Mouse (Mus musculus) CH12.LX (cell line): ENCODE results near the gene Tmem273. TPM values are rescaled to one million over a fixed set of nuclear protein-coding genes. Genes with fewer than 3 reads are reported as not detected.

Source experiments
- DNase-seq: peaks from one replicate; pipeline ENCODE4 v3.0.0-alpha.2; 2013; ENCODE audit errors: extremely low read depth
- H3K27ac ChIP-seq: 2 replicates; pipeline ENCODE4 v1.5.1; 2012; ENCODE audit warnings: low read depth, mild to moderate bottlenecking, control low read depth, moderate library complexity; ENCODE audit not compliant: insufficient read depth
- H3K27me3 ChIP-seq: replicated peaks from 2 replicates; pipeline ENCODE3; 2012; ENCODE audit warnings: inconsistent platforms
- H3K36me3 ChIP-seq, 2 experiments: replicated peaks in 1 of 2; 2 replicates each; pipeline versions ENCODE3 to v1.6.1; 2012; ENCODE audit warnings: inconsistent platforms in 1 of 2, low read length in 1 of 2, mild to moderate bottlenecking in 1 of 2, mixed read lengths in 1 of 2, moderate library complexity in 1 of 2; ENCODE audit not compliant: control insufficient read depth in 1 of 2, insufficient read depth in 1 of 2
- H3K4me1 ChIP-seq, 2 experiments: 2 replicates each; pipeline ENCODE4 v1.6.1; 2012; ENCODE audit warnings: inconsistent platforms in 1 of 2, moderate library complexity in 1 of 2; ENCODE audit not compliant: insufficient read depth in 2 of 2, control insufficient read depth in 1 of 2
- H3K4me2 ChIP-seq: 2 replicates; pipeline ENCODE4 v1.6.1; 2012; ENCODE audit warnings: low read depth, mild to moderate bottlenecking, control low read depth; ENCODE audit not compliant: poor library complexity, insufficient read depth, severe bottlenecking
- H3K4me3 ChIP-seq, 3 experiments: fragments of 150-350 bp in 1 of 3; sonication (generic) in 1 of 3; replicated peaks in 1 of 3; 2 replicates each; pipeline versions ENCODE3 to v1.5.1; 2011 to 2012; ENCODE audit warnings: low read depth in 2 of 3, low read length in 2 of 3, mild to moderate bottlenecking in 2 of 3, moderate library complexity in 2 of 3, control low read depth in 1 of 3, improper control_type of control experiment in 1 of 3, inconsistent platforms in 1 of 3, mixed read lengths in 1 of 3; ENCODE audit not compliant: poor library complexity in 1 of 3
- H3K79me2 ChIP-seq: replicated peaks from 2 replicates; pipeline ENCODE4 v1.6.1; 2012; ENCODE audit warnings: mild to moderate bottlenecking, moderate library complexity; ENCODE audit not compliant: control insufficient read depth, poor library complexity, insufficient read depth, severe bottlenecking; ENCODE audit errors: extremely low read depth
- H3K9ac ChIP-seq: 2 replicates; pipeline ENCODE4 v1.6.1; 2012; ENCODE audit warnings: low read depth, mild to moderate bottlenecking, control low read depth, moderate library complexity; ENCODE audit not compliant: insufficient read depth
- H3K9me3 ChIP-seq: replicated peaks from 2 replicates; pipeline ENCODE3; 2012; ENCODE audit warnings: low read length, inconsistent platforms, mixed read lengths
- BHLHE40 ChIP-seq: IDR thresholded peaks from 2 replicates; pipeline ENCODE4 v1.6.1; 2011; ENCODE audit warnings: mild to moderate bottlenecking, low read depth, low read length, improper control_type of control experiment
- CHD2 ChIP-seq: IDR thresholded peaks from 2 replicates; pipeline ENCODE4 v1.6.1; 2011; ENCODE audit warnings: low read length, improper control_type of control experiment
- CTCF ChIP-seq, 2 experiments: IDR thresholded peaks in 1 of 2; conservative IDR thresholded peaks in 1 of 2; 2 replicates each; pipeline ENCODE4 v1.5.1; 2011 to 2012; ENCODE audit warnings: low read depth in 2 of 2, low read length in 2 of 2, improper control_type of control experiment in 1 of 2, inconsistent platforms in 1 of 2, mild to moderate bottlenecking in 1 of 2, moderate library complexity in 1 of 2
- E2F4 ChIP-seq: IDR thresholded peaks from 2 replicates; pipeline ENCODE4 v1.6.1; 2011; ENCODE audit warnings: low read depth, low read length, improper control_type of control experiment; ENCODE audit not compliant: insufficient replicate concordance
- ELF1 ChIP-seq: IDR thresholded peaks from 2 replicates; pipeline ENCODE4 v1.6.1; 2014; ENCODE audit warnings: low read depth, mild to moderate bottlenecking, inconsistent platforms, low read length, improper control_type of control experiment
- GABPA ChIP-seq: IDR thresholded peaks from 2 replicates; pipeline ENCODE4 v1.6.1; 2012; ENCODE audit warnings: low read depth, low read length, improper control_type of control experiment, inconsistent platforms; ENCODE audit not compliant: insufficient replicate concordance
- HCFC1 ChIP-seq: IDR thresholded peaks from 2 replicates; pipeline ENCODE4 v1.6.1; 2012; ENCODE audit warnings: low read depth, mild to moderate bottlenecking, inconsistent platforms, low read length, improper control_type of control experiment
- JUN ChIP-seq: IDR thresholded peaks from 2 replicates; pipeline ENCODE4 v1.6.1; 2011; ENCODE audit warnings: low read depth, mild to moderate bottlenecking, low read length, improper control_type of control experiment, moderate library complexity; ENCODE audit not compliant: insufficient read depth
- MAX ChIP-seq: IDR thresholded peaks from 2 replicates; pipeline ENCODE4 v1.6.1; 2011; ENCODE audit warnings: low read length, improper control_type of control experiment
- MAZ ChIP-seq: IDR thresholded peaks from 2 replicates; pipeline ENCODE4 v1.6.1; 2012; ENCODE audit warnings: low read depth, mild to moderate bottlenecking, inconsistent platforms, low read length, improper control_type of control experiment, moderate library complexity
- NELFE ChIP-seq: IDR thresholded peaks from 2 replicates; pipeline ENCODE4 v1.6.1; 2011; ENCODE audit warnings: low read depth, low read length, improper control_type of control experiment
- SIN3A ChIP-seq: IDR thresholded peaks from 2 replicates; pipeline ENCODE4 v1.6.1; 2012; ENCODE audit warnings: low read length, improper control_type of control experiment, inconsistent platforms
- ZC3H11A ChIP-seq: IDR thresholded peaks from 2 replicates; pipeline ENCODE4 v1.6.1; 2012; ENCODE audit warnings: low read depth, mild to moderate bottlenecking, inconsistent platforms, low read length, improper control_type of control experiment
- dilution Hi-C: fragments of 300-500 bp; cut with MboI; formaldehyde crosslinking; loops from 2 replicates; pipeline ENCODE4 v1.14.3; 2020; ENCODE audit warnings: low sequenced_read_pairs; ENCODE audit not compliant: extremely low pct_unique_long_range_greater_than_20kb, extremely low pct_ligation_motif_present
- in situ Hi-C: fragments of 300-500 bp; cut with MboI; formaldehyde crosslinking; loops from 3 replicates; pipeline ENCODE4 v1.14.3; 2019; ENCODE audit warnings: low sequenced_read_pairs, low pct_ligation_motif_present, low pct_unique_long_range_greater_than_20kb, mixed read lengths
- polyA plus RNA-seq: library from polyadenylated mRNA; unstranded; fragments of >175 nt; gene quantifications from 2 replicates; pipeline ENCODE4 v1.2.1, GENCODE M21; 2012; ENCODE audit warnings: low read depth; ENCODE audit not compliant: insufficient read length
- total RNA-seq, 2 experiments: library from RNA; depleted of rRNA; stranded (reverse); fragments of 300-350 nt in 1 of 2; fragments of >200 nt in 1 of 2; gene quantifications; 2 replicates each; pipeline ENCODE4 v1.2.3; 2012 to 2014

Gene Tmem273
- total RNA-seq (2012; rRNA removed) (not detected in 2 replicates), total RNA-seq (2014; rRNA removed) (0.41 and 0.94 TPM in 2 replicates), polyA plus RNA-seq (0.22 TPM in 1 of 2 replicates, not detected in the other)

DNA sequence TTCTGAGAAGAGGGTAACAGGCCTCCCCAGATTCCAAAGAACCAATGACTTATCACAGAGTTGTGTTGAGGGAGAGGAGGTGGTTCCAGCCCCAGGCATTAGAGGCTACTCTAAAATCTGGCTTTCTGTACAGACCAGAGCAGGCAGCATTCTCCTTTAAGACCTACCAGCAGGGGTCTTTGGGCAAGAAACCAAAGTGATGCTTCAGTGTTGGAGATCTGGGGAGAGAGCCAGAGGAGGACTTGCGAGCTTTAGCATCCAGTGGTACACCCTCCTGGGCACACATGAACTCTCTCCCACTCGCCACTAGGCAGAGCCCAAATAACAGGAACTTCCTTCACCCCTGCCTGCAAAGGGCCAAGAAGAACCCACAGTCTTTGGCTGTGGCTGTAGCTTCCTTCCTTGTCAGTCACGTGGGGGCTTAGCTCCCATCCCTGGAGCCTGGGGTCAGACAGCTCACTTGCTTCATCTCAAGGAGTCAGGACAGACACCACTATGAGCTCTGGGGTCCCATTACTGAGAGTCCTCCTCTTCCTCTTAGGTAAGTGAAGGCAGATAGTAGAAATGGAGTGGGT, at the start of gene Tmem273:
Tmem273 (plus strand) TSS at position 408 of the 575 bp plus-strand sequence.
- no peak within 1 kb of the TSS for H3K9ac ChIP-seq
- no peaks in the 10 kb centered on the region for H3K9me3 ChIP-seq
- H3K36me3 ChIP-seq = no peaks in the 10 kb centered on the region
- DNase-seq = peak; percentile 7
- TF ChIP-seq BHLHE40 = no peak
- TF ChIP-seq SIN3A = no peak
- no peak for TF ChIP-seq CHD2
- TF ChIP-seq E2F4 = no peak
- no peak for TF ChIP-seq ELF1
- 0 out of 4 replicates have a peak, but pooled peaks of 1 of the 2 experiments have one; percentile 0 for TF ChIP-seq CTCF (conservative IDR thresholded peaks at IDR 0.05 in 1 of 2, IDR thresholded peaks at IDR 0.05 in 1 of 2; ENCODE audit: low read depth in 2 of 2, low read length in 2 of 2)
- TF ChIP-seq NELFE = no peak
- no peak for TF ChIP-seq ZC3H11A
- peaks cover 0 to 28% of the 10 kb centered on the region in 2 experiments; a peak in 2 of 4 replicates for H3K4me1 ChIP-seq
- no peaks in the 10 kb centered on the region for H3K27me3 ChIP-seq
- H3K27ac ChIP-seq = no peak within 1 kb of the TSS
- no peak within 1 kb of the TSS for H3K4me2 ChIP-seq
- no peak within 1 kb of the TSS for H3K4me3 ChIP-seq
- dilution Hi-C loops (no loop called here), in situ Hi-C loops (no loop called here)
- no peaks in the 10 kb centered on the region for H3K79me2 ChIP-seq

DNA sequence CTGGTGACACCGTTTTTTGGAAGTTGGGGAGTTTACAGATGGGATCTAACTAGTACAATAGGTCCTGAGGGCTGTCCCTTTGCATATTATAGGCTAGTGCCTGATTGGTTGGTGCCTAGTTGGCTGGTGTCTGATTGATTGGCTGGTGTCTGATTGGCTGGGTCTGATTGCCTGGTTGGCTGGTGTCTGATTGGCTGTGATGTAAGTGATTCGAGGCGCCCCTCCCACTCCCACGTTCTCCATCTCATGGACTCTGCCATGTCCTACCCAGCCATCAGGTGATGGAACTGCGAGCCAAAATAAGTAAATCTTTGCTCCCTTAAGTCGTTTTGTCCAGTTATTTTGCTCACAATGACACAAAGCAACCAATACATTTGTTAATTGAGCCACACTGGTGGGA, 49.2 kb upstream of the Tmem273 start:
- Histone ChIP-seq H3K9me3 (peaks cover 12% of the 10 kb centered on the region), H3K4me3 (no peak overlapping the region), H3K27ac (no peak overlapping the region), H3K9ac (no peak overlapping the region), H3K79me2 (no peaks in the 10 kb centered on the region), H3K27me3 (no peaks in the 10 kb centered on the region), H3K4me1 (peaks cover 0 to 6% of the 10 kb centered on the region in 2 experiments; a peak in 1 of 4 replicates)
- in situ Hi-C loops (no loop called here), dilution Hi-C loops (no loop called here)
- TF ChIP-seq JUN = no peak
- TF ChIP-seq, all 38 proteins: peak for 0
- no peak for DNase-seq
- Histone ChIP-seq H3K36me3 (no peaks in the 10 kb centered on the region), H3K4me2 (no peak overlapping the region)

DNA sequence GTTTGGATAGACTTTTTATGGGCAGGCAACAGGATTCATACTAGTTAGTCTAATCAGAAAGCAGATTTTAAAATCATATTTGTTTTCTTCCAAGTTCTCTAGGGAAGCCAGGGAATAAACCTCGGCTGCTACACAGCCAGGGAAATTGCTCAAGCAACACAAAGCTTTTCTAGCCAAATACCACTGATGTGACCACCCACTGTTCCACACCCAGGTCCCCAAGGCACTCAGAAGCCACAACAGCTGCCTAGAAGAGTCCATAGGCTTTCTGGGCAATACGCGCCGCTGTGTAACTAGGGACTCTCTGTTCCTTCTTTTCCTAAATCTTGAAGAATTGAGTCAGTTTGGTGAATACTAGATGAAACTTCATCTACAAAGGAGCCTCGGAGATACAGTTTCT, 47.2 kb upstream of the Tmem273 start:
- Histone ChIP-seq H3K27me3 (no peaks in the 10 kb centered on the region), H3K4me1 (peaks cover 0 to 6% of the 10 kb centered on the region in 2 experiments; a peak in 1 of 4 replicates), H3K4me3 (no peak overlapping the region), H3K36me3 (no peaks in the 10 kb centered on the region), H3K27ac (no peak overlapping the region), H3K79me2 (no peaks in the 10 kb centered on the region), H3K9ac (no peak overlapping the region), H3K9me3 (peaks cover 12% of the 10 kb centered on the region), H3K4me2 (no peak overlapping the region)
- peak; percentile 37 for DNase-seq
- dilution Hi-C loops = no loop called here
- TF ChIP-seq MAX (no peak), NELFE (no peak), GABPA (no peak), CTCF (conservative IDR thresholded peaks at IDR 0.05 in 1 of 2, IDR thresholded peaks at IDR 0.05 in 1 of 2; ENCODE audit: low read depth in 2 of 2, low read length in 2 of 2) (no peak), ZC3H11A (no peak), ELF1 (no peak), MAZ (no peak), HCFC1 (no peak)
- in situ Hi-C loops = no loop called here
